Mouse (Mus musculus): ENCODE data around the gene Rai1.

DNA sequence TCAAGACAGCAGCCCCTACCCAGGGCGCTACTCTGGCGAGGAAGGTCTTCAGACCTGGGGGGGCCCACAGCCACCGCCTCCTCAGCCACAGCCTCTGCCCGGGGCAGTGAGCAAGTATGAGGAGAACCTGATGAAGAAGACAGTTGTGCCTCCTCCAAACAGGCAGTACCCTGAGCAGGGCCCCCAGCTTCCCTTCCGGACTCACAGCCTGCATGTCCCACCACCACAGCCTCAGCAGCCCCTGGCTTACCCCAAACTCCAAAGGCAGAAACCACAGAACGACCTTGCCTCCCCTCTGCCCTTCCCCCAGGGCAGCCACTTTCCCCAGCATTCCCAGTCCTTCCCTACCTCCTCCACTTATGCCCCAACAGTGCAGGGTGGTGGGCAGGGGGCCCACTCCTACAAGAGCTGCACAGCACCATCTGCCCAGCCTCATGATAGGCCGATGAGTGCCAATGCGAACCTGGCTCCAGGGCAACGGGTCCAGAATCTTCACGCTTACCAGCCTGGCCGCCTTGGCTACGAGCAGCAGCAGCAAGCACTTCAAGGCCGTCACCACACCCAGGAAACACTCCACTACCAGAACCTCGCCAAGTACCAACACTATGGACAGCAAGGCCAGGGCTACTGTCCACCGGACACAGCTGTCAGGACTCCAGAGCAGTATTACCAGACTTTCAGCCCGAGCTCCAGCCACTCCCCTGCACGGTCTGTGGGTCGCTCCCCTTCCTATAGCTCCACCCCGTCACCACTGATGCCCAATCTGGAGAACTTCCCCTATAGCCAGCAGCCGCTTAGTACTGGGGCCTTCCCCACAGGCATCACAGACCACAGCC is 80.8 kb downstream of the Rai1 start:
- no peak for TF ChIP-seq CTCF (IDR thresholded peaks at IDR 0.05 in 2 of 3, conservative IDR thresholded peaks at IDR 0.05 in 1 of 3; ENCODE audit: control insufficient read depth in 1 of 3, insufficient read depth in 1 of 3, low read depth in 2 of 3, low read length in 3 of 3, poor library complexity in 1 of 3, severe bottlenecking in 1 of 3)
- TF ChIP-seq USF2 (IDR thresholded peaks at IDR 0.05; ENCODE audit: borderline replicate concordance in 1 of 2, insufficient read depth in 1 of 2, low read depth in 1 of 2, low read length in 2 of 2): no peak
- TF ChIP-seq POLR2A (IDR thresholded peaks at IDR 0.05; ENCODE audit: control insufficient read depth in 1 of 2, insufficient read depth in 1 of 2, low read depth in 1 of 2, low read length in 2 of 2, poor library complexity in 1 of 2): no peak
- TF ChIP-seq ZNF384 (IDR thresholded peaks at IDR 0.05; ENCODE audit: low read depth, low read length): no peak
- TF ChIP-seq MAFK (IDR thresholded peaks at IDR 0.05; ENCODE audit: borderline replicate concordance, low read depth, low read length): no peak
- no peak for TF ChIP-seq EP300 (IDR thresholded peaks at IDR 0.05; ENCODE audit: low read depth in 1 of 2, low read length in 2 of 2)
- no peak for TF ChIP-seq SIN3A (IDR thresholded peaks at IDR 0.05; ENCODE audit: low read length)
- no peak for TF ChIP-seq ZC3H11A (IDR thresholded peaks at IDR 0.05; ENCODE audit: low read depth, low read length)
- no peak for TF ChIP-seq GABPA (IDR thresholded peaks at IDR 0.05; ENCODE audit: low read depth, low read length)
- no peak for TF ChIP-seq NELFE (IDR thresholded peaks at IDR 0.05; ENCODE audit: low read depth, low read length)
- TF ChIP-seq MAZ (IDR thresholded peaks at IDR 0.05; ENCODE audit: low read depth, low read length): no peak
- TF ChIP-seq POLR2AphosphoS2 (IDR thresholded peaks at IDR 0.05; ENCODE audit: low read length): no peak

Measured in MEL (cell line).